Mouse (Mus musculus) midbrain, embryonic 16.5 days (tissue): ENCODE results near the gene Rnf169. TPM values are rescaled to one million over a fixed set of nuclear protein-coding genes. Genes with fewer than 3 reads are reported as not detected.
A peak's percentile ranks its signal among the peaks of the same experiment; 100 is the strongest.

Experiments
- ATAC-seq: fragments of 200-750 bp; cut with Nextera tagmentation; 2 replicates; pipeline ENCODE4 v1.8.0; 2017; ENCODE audit warnings: moderate TSS enrichment
- H3K27ac ChIP-seq: fragments of 300-500 bp; sonication (generic); 2 replicates; pipeline ENCODE4 v1.5.1; 2014; ENCODE audit warnings: mild to moderate bottlenecking, low read length, mixed read lengths
- H3K27me3 ChIP-seq: fragments of 300-500 bp; sonication (generic); 2 replicates; pipeline ENCODE4 v1.6.1; 2014; ENCODE audit warnings: low read depth, low read length, mixed read lengths; ENCODE audit not compliant: control insufficient read depth, insufficient read depth
- H3K36me3 ChIP-seq: fragments of 300-500 bp; sonication (generic); 2 replicates; pipeline ENCODE4 v1.6.1; 2014; ENCODE audit warnings: mild to moderate bottlenecking, low read length, moderate library complexity, mixed read lengths; ENCODE audit not compliant: control insufficient read depth, insufficient read depth
- H3K4me1 ChIP-seq: fragments of 300-500 bp; sonication (generic); 2 replicates; pipeline ENCODE4 v1.6.1; 2014; ENCODE audit warnings: mild to moderate bottlenecking, low read length, mixed read lengths; ENCODE audit not compliant: control insufficient read depth, insufficient read depth
- H3K4me2 ChIP-seq: fragments of 300-500 bp; sonication (generic); 2 replicates; pipeline ENCODE4 v1.6.1; 2014; ENCODE audit warnings: mild to moderate bottlenecking, low read length, mixed read lengths
- H3K4me3 ChIP-seq: fragments of 300-500 bp; sonication (generic); 2 replicates; pipeline ENCODE4 v1.5.1; 2014; ENCODE audit warnings: low read depth, mild to moderate bottlenecking, low read length, moderate library complexity, mixed read lengths
- H3K9ac ChIP-seq: fragments of 300-500 bp; sonication (generic); 2 replicates; pipeline ENCODE4 v1.6.1; 2014; ENCODE audit warnings: low read depth, low read length, mixed read lengths
- H3K9me3 ChIP-seq: fragments of 300-500 bp; sonication (generic); replicated peaks from 2 replicates; pipeline ENCODE4 v1.6.1; 2014; ENCODE audit warnings: mild to moderate bottlenecking, low read length, mixed read lengths; ENCODE audit not compliant: control insufficient read depth, poor library complexity, severe bottlenecking
- WGBS: fragments of 180-500 bp; shearing (Covaris S2); extraction: QIAGEN DNeasy Blood & Tissue Kit; methylation state at CpG from one replicate; pipeline ENCODE4 v1.1.7; 2014; 5-methylcytosine and 5-hydroxymethylcytosine counted together
- polyA plus RNA-seq: library from polyadenylated mRNA; unstranded; fragments of >200 nt; fragmentation: Nextera tagmentation; extraction: Ambion mirVana; gene quantifications from 2 replicates; pipeline ENCODE4 v1.2.1, GENCODE M21; 2015

Rnf169 gene
- polyA plus RNA-seq, 1 experiment from 2014 or later, result 4.4 TPM

DNA sequence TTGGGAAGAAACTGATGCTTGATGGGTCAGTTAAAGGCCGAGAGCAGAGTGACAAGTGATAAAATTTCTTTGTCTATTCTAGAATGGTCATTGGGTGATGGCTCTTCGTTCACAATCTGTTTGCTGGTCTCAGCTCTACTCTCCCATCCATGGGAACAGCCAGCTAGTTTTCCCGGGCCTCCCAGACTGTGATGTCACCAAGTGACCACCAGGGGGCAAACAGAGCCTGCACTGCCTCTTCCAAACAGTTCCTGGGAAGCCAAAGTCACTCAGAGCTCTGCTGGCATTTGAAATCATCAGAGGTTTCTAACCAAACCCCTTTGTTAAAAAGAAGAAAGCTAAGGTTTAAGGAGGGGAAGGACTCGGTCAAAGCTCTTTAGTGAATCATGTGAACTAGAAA is 8.5 kb upstream of the Rnf169 start:
- Histone ChIP-seq H3K9me3 (no peaks in the 10 kb centered on the region), H3K4me2 (no peak overlapping the region), H3K27ac (no peak overlapping the region), H3K27me3 (no peaks in the 10 kb centered on the region), H3K4me1 (no peaks in the 10 kb centered on the region), H3K9ac (no peak overlapping the region), H3K4me3 (no peak overlapping the region), H3K36me3 (no peaks in the 10 kb centered on the region)
- WGBS, result 2% methylated on average over 4 of the region's 4 CpGs
- ATAC-seq, result peak; percentile 68; the same call in 1 of the 2 replicates

DNA sequence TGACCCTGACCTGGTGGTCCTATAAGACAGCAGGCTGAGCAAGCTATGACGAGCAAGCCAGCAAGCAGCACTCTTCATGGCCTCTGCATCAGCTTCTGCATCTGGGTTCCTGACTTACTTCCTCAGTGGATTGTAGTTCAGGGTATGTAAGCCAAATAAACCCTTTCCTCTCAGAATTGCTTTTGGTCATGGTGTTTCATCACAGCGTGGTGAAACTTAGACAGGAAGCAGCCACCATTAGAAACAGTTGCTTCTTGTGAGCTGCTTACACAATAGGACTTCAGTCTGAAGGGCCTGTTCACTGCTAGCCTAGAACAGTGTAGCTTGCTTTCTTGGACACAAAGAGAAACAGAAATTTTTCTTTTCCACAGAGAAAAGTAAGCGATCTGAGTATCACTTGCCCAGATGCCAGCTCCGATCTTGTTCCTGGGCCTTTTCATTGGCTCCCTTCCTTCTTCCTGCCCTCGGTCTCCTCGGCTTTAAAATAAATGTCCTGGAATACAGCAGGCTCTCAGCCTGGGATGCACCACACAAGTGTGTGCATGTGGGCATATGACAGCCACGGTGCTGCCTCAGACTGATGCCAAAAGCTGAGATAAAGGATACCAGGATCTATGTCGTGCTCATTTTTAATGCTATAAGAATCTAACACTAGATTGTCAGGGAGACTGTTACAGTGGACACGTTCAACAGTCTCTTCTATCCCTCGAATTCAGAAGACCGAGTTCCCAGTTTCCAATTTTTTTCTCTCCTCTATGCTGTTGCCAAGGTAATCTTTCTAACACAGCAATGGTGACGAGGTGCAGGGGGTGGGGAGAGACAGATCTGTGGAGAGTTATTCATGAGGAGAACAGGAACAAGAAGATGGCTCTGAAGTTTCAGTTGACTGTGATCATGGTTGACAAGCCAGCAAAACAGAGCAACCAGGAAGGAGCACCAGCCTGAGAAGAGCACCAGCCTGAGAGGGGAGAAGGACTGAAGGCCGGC is 2.3 kb upstream of the Rnf169 start:
- Histone ChIP-seq H3K9ac (no peak overlapping the region), H3K36me3 (no peaks in the 10 kb centered on the region), H3K9me3 (no peaks in the 10 kb centered on the region), H3K4me1 (peaks cover 21% of the 10 kb centered on the region), H3K4me2 (no peak overlapping the region), H3K27me3 (no peaks in the 10 kb centered on the region), H3K4me3 (no peak overlapping the region), H3K27ac (no peak overlapping the region)
- ATAC-seq, result no peak
- WGBS, result 80% methylated on average over 13 of the region's 13 CpGs

DNA sequence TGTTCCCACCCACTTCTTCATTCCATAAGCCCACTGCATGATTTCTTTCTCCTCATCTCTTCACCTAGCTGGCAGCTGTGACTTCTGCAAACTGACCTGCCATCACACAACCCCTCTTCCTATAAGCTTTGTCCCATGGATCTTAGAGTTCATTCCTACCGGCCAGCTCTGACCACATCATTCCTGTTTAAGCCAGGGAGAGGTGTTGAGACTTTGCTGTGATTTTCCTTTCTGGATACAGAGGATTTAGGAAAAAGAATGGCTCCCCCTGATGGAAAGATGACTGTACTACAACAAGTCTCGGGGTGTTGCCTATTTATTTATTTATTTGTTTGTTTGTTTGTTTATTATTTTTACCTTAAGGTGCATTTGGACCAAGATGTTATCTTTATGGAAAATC is 1.1 kb upstream of the Rnf169 start:
- Histone ChIP-seq H3K27ac (no peak overlapping the region), H3K9ac (no peak overlapping the region), H3K4me2 (no peak overlapping the region; the same call in 1 of the 2 replicates), H3K9me3 (no peaks in the 10 kb centered on the region), H3K27me3 (no peaks in the 10 kb centered on the region), H3K36me3 (no peaks in the 10 kb centered on the region), H3K4me1 (peaks cover 21% of the 10 kb centered on the region), H3K4me3 (no peak overlapping the region)
- 3% methylated on average over 2 of the region's 2 CpGs for WGBS
- no peak for ATAC-seq

DNA sequence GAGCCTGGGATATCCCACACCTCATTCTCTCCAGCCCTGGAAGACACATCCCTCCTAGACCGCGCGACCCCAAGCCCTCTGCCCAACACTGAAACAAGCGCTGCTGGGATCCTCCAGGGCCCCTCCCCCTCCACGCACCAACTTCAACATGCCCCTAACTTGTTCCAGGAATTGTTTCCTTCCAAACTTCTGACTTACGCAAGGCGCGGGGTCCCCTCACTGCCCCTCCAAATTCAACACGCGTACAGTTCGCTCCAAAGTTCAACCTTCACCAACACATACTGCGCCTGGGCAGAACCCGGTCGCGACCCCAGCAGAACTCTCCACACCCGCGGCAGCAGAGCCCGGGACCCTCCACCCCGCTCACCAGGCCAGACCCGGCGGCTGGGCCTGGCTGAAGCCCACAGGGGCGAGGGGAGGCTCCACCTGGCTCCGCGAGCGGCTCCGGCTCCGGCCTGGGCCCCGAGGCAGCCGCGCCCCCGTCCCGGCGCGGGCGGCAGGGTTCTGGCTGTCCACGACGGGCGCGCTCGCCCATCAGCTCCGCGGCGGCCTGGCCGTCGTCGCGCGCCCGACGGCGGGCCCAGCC is 609 bp downstream of the Rnf169 start:
- under 1% methylated on average over 47 of the region's 51 CpGs for WGBS
- no peaks in the 10 kb centered on the region for H3K9me3 ChIP-seq
- H3K27ac ChIP-seq, result peak overlapping the region; percentile 97
- H3K36me3 ChIP-seq, result no peaks in the 10 kb centered on the region
- peaks cover 21% of the 10 kb centered on the region for H3K4me1 ChIP-seq
- ATAC-seq, result peak; percentile 79
- H3K9ac ChIP-seq, result peak overlapping the region; percentile 96
- no peaks in the 10 kb centered on the region for H3K27me3 ChIP-seq
- peak overlapping the region; percentile 95 for H3K4me3 ChIP-seq
- peak overlapping the region; percentile 91 for H3K4me2 ChIP-seq

DNA sequence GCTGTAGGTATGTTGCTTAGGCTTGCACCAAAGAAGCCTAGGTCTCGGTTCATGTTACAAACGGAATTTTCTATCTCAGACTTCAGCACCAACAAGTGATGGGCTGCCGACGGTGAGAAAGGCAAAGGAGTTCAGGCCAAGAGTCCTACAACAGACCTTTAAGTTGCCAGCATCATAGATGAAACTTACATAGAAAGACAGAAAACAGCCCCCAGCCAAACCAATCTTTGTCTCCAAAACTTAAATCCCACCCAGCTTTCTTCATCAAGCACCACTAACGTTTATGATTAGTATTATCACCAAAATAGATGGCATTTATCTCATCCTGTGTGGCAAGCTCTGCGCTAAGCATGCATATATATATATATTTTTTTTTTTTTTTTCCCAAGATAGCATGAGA is 1.2 kb downstream of the Rnf169 start:
- H3K9ac ChIP-seq, result peak overlapping the region; percentile 96; the same call in 1 of the 2 replicates
- peak overlapping the region; percentile 91 for H3K4me2 ChIP-seq
- peak overlapping the region; percentile 95 for H3K4me3 ChIP-seq
- H3K4me1 ChIP-seq, result peaks cover 21% of the 10 kb centered on the region
- no peak overlapping the region for H3K27ac ChIP-seq
- no peaks in the 10 kb centered on the region for H3K9me3 ChIP-seq
- no peaks in the 10 kb centered on the region for H3K27me3 ChIP-seq
- no peak for ATAC-seq
- 4% methylated on average over 6 of the region's 6 CpGs for WGBS
- H3K36me3 ChIP-seq, result no peaks in the 10 kb centered on the region

DNA sequence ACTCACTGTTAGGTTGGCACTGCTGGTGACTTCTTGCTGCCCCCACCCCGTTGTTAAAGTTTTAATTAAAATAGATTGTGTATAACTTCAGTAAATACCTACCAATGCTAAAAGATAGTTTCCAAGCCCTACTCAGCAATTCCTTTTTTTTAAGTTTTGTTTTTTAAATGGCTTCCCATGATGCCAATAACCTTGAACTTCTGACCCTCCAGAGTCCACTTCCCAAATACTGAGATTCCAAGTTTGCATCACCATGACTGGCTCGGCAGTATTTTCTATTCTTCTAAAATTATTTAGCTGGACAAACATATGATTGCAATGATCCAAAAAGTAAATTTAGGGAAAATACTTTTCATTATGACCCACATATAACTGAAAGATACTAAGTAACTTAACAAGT is 2.2 kb downstream of the Rnf169 start:
- H3K27me3 ChIP-seq, result no peaks in the 10 kb centered on the region
- WGBS, result 91% methylated on average over 2 of the region's 2 CpGs
- no peak overlapping the region for H3K4me3 ChIP-seq
- peaks cover 21% of the 10 kb centered on the region for H3K4me1 ChIP-seq
- H3K9me3 ChIP-seq, result no peaks in the 10 kb centered on the region
- H3K9ac ChIP-seq, result no peak overlapping the region
- no peak for ATAC-seq
- H3K4me2 ChIP-seq, result no peak overlapping the region
- no peaks in the 10 kb centered on the region for H3K36me3 ChIP-seq
- H3K27ac ChIP-seq, result no peak overlapping the region

DNA sequence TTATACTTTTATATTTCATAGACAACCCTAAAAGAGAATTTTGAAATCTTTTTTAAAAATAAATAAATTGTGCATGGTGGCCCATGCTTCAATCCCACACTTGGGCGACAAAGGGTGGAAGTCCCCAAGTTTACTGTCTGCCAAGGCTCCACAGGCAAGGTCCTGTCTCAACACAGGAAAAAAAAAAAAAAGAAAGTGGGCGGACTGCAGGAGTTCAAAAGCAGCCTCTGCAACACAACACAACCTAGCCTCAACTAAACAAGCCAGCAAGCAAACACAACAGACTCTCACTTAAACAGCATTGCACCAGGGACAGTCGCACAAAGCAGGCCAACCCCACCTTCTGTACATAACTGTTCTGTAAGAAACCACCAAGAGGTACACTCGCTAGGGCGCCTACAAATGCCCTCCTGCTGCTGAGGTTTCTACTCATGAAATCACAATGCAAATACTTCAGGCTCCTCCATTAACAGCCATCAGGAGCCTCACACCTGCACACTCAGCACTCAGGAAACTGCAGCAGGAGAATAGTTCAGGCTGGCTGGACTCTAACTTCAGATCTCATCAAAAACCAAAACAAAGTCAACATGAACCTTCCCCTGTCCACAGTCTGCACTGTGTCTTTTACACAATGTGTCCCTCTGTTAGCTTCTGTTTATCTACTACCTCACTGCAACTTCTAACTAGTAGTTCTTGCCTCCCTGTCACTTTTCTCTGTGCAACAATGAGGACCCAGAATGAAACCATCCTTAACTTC is 4.3 kb downstream of the Rnf169 start:
- ATAC-seq, result no peak
- WGBS, result 90% methylated on average over 5 of the region's 5 CpGs
- H3K9me3 ChIP-seq, result no peaks in the 10 kb centered on the region
- H3K4me3 ChIP-seq, result no peak overlapping the region
- no peak overlapping the region for H3K9ac ChIP-seq
- H3K4me2 ChIP-seq, result no peak overlapping the region
- no peaks in the 10 kb centered on the region for H3K27me3 ChIP-seq
- no peaks in the 10 kb centered on the region for H3K36me3 ChIP-seq
- H3K4me1 ChIP-seq, result peaks cover 22% of the 10 kb centered on the region
- no peak overlapping the region for H3K27ac ChIP-seq

DNA sequence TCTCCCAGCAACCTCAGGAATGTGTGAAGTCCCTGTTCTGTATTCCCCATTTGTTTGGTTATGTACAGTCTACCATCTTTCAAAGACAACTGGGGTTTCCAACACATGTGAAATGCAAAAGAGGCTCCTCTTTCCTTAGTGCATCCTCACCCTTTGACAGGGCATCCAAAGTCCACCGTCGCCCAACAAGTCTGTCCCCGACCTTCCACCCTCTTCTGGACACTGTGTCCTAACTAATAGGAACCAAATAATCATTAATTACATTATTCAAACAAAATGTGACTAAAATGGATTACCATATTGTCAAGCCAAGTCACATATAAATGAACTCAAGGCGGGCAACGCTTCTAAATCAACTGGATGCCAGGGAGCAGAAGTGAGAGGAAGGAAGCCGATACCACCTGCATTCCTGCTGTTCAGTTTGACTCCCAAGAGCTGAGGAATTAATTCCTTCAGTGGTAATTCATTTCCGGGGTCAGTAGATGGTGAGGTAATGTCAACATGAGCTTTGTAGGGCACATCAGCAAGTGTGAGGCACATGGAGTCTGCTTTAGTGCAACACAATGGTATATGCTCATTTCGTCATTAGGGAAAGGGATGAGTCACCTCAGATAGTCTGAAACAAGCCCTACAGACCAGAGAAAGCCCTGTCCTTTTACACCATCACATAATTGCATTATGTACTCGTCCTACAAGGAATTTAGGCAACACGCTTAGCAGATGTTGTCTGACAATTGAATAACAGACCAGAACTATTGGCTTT is 5.9 kb downstream of the Rnf169 start:
- Histone ChIP-seq H3K4me3 (no peak overlapping the region), H3K9ac (no peak overlapping the region), H3K27ac (no peak overlapping the region), H3K4me1 (peaks cover 21% of the 10 kb centered on the region), H3K36me3 (no peaks in the 10 kb centered on the region), H3K27me3 (no peaks in the 10 kb centered on the region), H3K9me3 (no peaks in the 10 kb centered on the region), H3K4me2 (no peak overlapping the region)
- WGBS, result 72% methylated on average over 10 of the region's 10 CpGs
- ATAC-seq, result no peak
